Mouse (Mus musculus) CH12.LX (cell line): ENCODE data around the gene Sarnp.

Source experiments
- CTCF ChIP-seq, 2 experiments: IDR thresholded peaks in 1 of 2; conservative IDR thresholded peaks in 1 of 2; 2 replicates each; pipeline ENCODE4 v1.5.1; 2011 to 2012; ENCODE audit warnings: low read depth in 2 of 2, low read length in 2 of 2, improper control_type of control experiment in 1 of 2, inconsistent platforms in 1 of 2, mild to moderate bottlenecking in 1 of 2, moderate library complexity in 1 of 2
- HCFC1 ChIP-seq: IDR thresholded peaks from 2 replicates; pipeline ENCODE4 v1.6.1; 2012; ENCODE audit warnings: low read depth, mild to moderate bottlenecking, inconsistent platforms, low read length, improper control_type of control experiment

GRCm38 (mm10) chr10:128861176-128861575, 44.0 kb downstream of the Sarnp start:
- TF ChIP-seq CTCF (conservative IDR thresholded peaks at IDR 0.05 in 1 of 2, IDR thresholded peaks at IDR 0.05 in 1 of 2; ENCODE audit: low read depth in 2 of 2, low read length in 2 of 2): no peak
- no peak for TF ChIP-seq HCFC1
